Mouse (Mus musculus) heart, embryonic 10.5 days (tissue): ENCODE data around the gene Cdk13. TPM values are rescaled to one million over a fixed set of nuclear protein-coding genes. Genes with fewer than 3 reads are reported as not detected.

Experiments
- DNase-seq: peaks from one replicate; pipeline ENCODE4 v3.0.0-alpha.2; 2017; ENCODE audit warnings: low spot score
- H3K27ac ChIP-seq: fragments of 300-500 bp; sonication (generic); 2 replicates; pipeline ENCODE4 v1.5.1; 2016; ENCODE audit warnings: mild to moderate bottlenecking
- H3K27me3 ChIP-seq: fragments of 300-500 bp; sonication (generic); 2 replicates; pipeline ENCODE4 v1.6.1; 2016; ENCODE audit warnings: mild to moderate bottlenecking; ENCODE audit not compliant: poor library complexity, insufficient read depth, severe bottlenecking
- H3K36me3 ChIP-seq: fragments of 300-500 bp; sonication (generic); 2 replicates; pipeline ENCODE4 v1.6.1; 2016; ENCODE audit warnings: mild to moderate bottlenecking, moderate library complexity
- H3K4me1 ChIP-seq: fragments of 300-500 bp; sonication (generic); 2 replicates; pipeline ENCODE4 v1.6.1; 2016; ENCODE audit warnings: mild to moderate bottlenecking
- H3K4me3 ChIP-seq: fragments of 300-500 bp; sonication (generic); 2 replicates; pipeline ENCODE4 v1.5.1; 2016; ENCODE audit warnings: mild to moderate bottlenecking, moderate library complexity
- H3K9me3 ChIP-seq: fragments of 300-500 bp; sonication (generic); 2 replicates; pipeline ENCODE4 v1.6.1; 2016; ENCODE audit warnings: mild to moderate bottlenecking, moderate library complexity
- WGBS: fragments of 180-500 bp; shearing (Covaris S2); methylation state at CpG from one replicate; pipeline ENCODE4 v1.1.7; 2016; 5-methylcytosine and 5-hydroxymethylcytosine counted together
- microRNA counts: library from miRNA; unstranded; fragments of <30 nt; microRNA quantifications from one replicate; lab custom pipeline; 2017
- microRNA-seq: library from miRNA; unstranded; fragments of <30 nt; microRNA quantifications from one replicate; pipeline ENCODE4, GENCODE M21; 2017
- polyA plus RNA-seq: library from polyadenylated mRNA; unstranded; fragments of >200 nt; fragmentation: Nextera tagmentation; extraction: Ambion mirVana; gene quantifications from 2 replicates; pipeline ENCODE4 v1.2.1, GENCODE M21; 2016

Cdk13 gene
- polyA plus RNA-seq, 1 experiment from 2014 or later, result 13.5 TPM

- Histone ChIP-seq H3K27me3 (no peaks in the 10 kb centered on the region), H3K36me3 (no peaks in the 10 kb centered on the region), H3K9me3 (no peaks in the 10 kb centered on the region), H3K4me3 (no peak overlapping the region), H3K27ac (no peak overlapping the region), H3K4me1 (no peaks in the 10 kb centered on the region)
- no peak for DNase-seq
Observed at GRCm38 (mm10) chr13:17689461-17689860, 115.4 kb downstream of the Cdk13 start.

DNA sequence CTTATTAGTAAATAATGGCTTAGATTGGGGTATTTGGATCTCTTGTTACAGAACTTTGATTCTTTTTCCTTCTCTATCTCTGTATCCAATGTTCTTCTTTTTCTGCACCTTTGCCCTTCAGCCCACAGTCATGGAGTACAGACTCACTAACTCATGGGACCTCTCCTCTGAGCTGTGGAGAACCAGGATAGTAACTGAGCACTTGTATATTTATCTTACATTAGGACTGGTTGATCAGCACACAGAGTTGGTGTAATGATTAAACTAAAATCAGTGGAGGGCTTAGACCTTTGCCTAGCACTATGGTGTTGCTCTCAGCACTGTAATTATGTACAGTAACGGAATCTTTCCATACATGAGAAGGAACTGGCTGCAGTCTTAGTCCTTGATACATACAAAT lies 133.8 kb downstream of the Cdk13 start:
- Histone ChIP-seq H3K36me3 (no peaks in the 10 kb centered on the region), H3K27me3 (no peaks in the 10 kb centered on the region), H3K4me3 (no peak overlapping the region), H3K9me3 (no peaks in the 10 kb centered on the region), H3K4me1 (no peaks in the 10 kb centered on the region), H3K27ac (no peak overlapping the region)
- DNase-seq, result no peak
- 71% methylated on average over 1 of the region's 1 CpGs for WGBS

DNA sequence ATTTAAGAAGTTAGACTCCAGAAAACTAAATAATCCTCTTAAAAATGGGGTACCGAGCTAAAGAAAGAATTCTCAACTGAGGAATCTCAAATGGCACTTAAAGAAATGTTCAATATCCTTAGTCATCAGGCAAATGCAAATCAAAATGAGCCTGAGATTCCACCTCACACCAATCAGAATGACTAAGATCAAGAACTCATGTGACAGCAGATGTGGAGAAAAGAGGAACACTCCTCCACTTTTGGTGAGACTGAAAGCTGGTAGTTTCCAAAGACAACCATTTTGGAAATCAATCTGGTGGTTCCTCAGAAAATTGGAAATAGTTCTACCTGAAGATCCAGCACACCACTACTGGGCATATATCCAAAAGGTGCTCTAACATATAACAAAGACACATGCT lies 137.5 kb downstream of the Cdk13 start:
- WGBS, result 89% methylated on average over 1 of the region's 1 CpGs
- H3K4me3 ChIP-seq, result no peak overlapping the region
- no peak for DNase-seq
- no peaks in the 10 kb centered on the region for H3K27me3 ChIP-seq
- no peak overlapping the region for H3K27ac ChIP-seq
- no peaks in the 10 kb centered on the region for H3K4me1 ChIP-seq
- no peaks in the 10 kb centered on the region for H3K36me3 ChIP-seq
- H3K9me3 ChIP-seq, result no peaks in the 10 kb centered on the region

MicroRNAs within 50 kb of the gene (microRNA counts, 519-probe panel; counts per million panel counts)
- not detected for microRNA mmu-miR-466i (lab: Ali Mortazavi, UCI)

Small RNA genes within 50 kb of the gene (microRNA-seq; reads per million reads assigned to microRNA genes)
- not detected for gene Mir466i

Other genes starting within 250 kb of the Cdk13 start
- gene Mplkip, start 109.9 kb downstream of the Cdk13 start, polyA plus RNA-seq, result 38.2 and 47.1 TPM in 2 replicates
- 4.2 and 4.3 TPM in 2 replicates for gene Sugct, start 109.5 kb downstream of the Cdk13 start, polyA plus RNA-seq
- 95.8 and 116 TPM in 2 replicates for gene Rala, start 139.1 kb upstream of the Cdk13 start, polyA plus RNA-seq
- 85.2 and 88.9 TPM in 2 replicates for gene Yae1d1, start 188.3 kb upstream of the Cdk13 start, polyA plus RNA-seq